Comparison of ENCODE assay signal across 23 mouse cellular contexts in the genomic region with DNA sequence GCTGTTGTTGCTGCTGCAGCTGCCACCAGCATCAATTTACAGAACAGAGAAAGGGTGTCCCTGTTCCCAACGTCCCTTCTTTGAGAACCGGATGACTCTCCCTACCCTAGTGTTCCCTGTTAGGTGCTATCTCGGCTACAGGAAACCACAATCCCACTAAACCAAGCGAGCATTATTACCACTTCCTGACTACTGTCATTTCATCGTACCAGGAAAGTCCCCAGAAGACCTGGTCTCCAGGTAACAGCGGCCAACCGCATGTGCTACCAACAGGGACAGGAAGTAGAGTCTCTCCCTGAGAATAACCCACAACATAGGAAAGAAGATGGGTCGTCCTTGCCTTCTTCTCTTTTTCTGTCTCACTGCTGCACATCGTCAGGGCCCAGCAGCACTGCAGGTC.
DNase-seq lines count a peak whose midpoint lies in the region; ATAC-seq and TF ChIP-seq lines count a peak whose summit lies in the region.
"Had no signal": no experiment of that assay in that cellular context is flagged by ENCODE, and none has a peak within 500 bp of the region (broad histone marks: within the 10 kb centered on the region; RNA-seq: fewer than 3 reads in every experiment).

No protein-coding gene starts in this region.

- WGBS in thymus, adult 2 months = 4% methylated on average over 9 of the region's 9 CpGs

- TF ChIP-seq POLR2A in thymus, adult 2 months (IDR thresholded peaks at IDR 0.05; ENCODE audit: control insufficient read depth, extremely low read depth, insufficient read depth, low read length, poor library complexity) = no peak

- no peaks in the 10 kb centered on the region for H3K27me3 ChIP-seq in thymus, adult 2 months (ENCODE audit: control insufficient read depth, insufficient read depth, low read length)
- H3K27me3 ChIP-seq: CH12.LX; embryonic facial prominence, embryonic 12.5 days; hindbrain, embryonic 12.5 days; limb, embryonic 12.5 days; lung, embryonic 15.5 days; midbrain, embryonic 13.5 days had no signal

- H3K27ac ChIP-seq in thymus, adult 2 months (ENCODE audit: control insufficient read depth, insufficient read depth, low read length) = no peak overlapping the region
- H3K27ac ChIP-seq: embryonic facial prominence, embryonic 12.5 days; hindbrain, embryonic 12.5 days; hindbrain, postnatal 0 days; limb, embryonic 12.5 days; lung, embryonic 15.5 days; midbrain, embryonic 13.5 days had no signal

- no peak for TF ChIP-seq CTCF in thymus, adult 2 months (IDR thresholded peaks at IDR 0.05; ENCODE audit: borderline replicate concordance, control insufficient read depth, extremely low read depth, insufficient read depth, low read length, poor library complexity)

- H3K4me3 ChIP-seq in thymus, adult 2 months (ENCODE audit: control insufficient read depth, insufficient read depth, low read length) = no peak overlapping the region
- H3K4me3 ChIP-seq: embryonic facial prominence, embryonic 12.5 days; hindbrain, embryonic 12.5 days; limb, embryonic 12.5 days; lung, embryonic 15.5 days; midbrain, embryonic 13.5 days had no signal

- intact Hi-C loops in left cerebral cortex, postnatal 14 days (cut with DNase I) = no loop called here

- peaks cover 10% of the 10 kb centered on the region for H3K4me1 ChIP-seq in thymus, adult 2 months (replicated peaks; ENCODE audit: control insufficient read depth, insufficient read depth, low read length)
- H3K4me1 ChIP-seq: embryonic facial prominence, embryonic 12.5 days; hindbrain, embryonic 12.5 days; limb, embryonic 12.5 days; lung, embryonic 15.5 days; midbrain, embryonic 13.5 days had no signal

- H3K36me3 ChIP-seq in thymus, adult 2 months (ENCODE audit: control insufficient read depth, insufficient read depth, low read length) = no peaks in the 10 kb centered on the region
- H3K36me3 ChIP-seq: embryonic facial prominence, embryonic 12.5 days; hindbrain, embryonic 12.5 days; limb, embryonic 12.5 days; lung, embryonic 15.5 days; midbrain, embryonic 13.5 days had no signal

- DNase-seq in thymus, adult 2 months = peak; percentile 5
- DNase-seq in thymus, postnatal 10 days (ENCODE audit: low spot score in 2 of 2) = no peak
- peak; percentile 46 for DNase-seq in naive thymus-derived CD4-positive, alpha-beta T cell, adult 2 months (ENCODE audit: low read depth)
- DNase-seq in thymus, postnatal 4 days = peak; percentile 7
- DNase-seq in gastrocnemius, postnatal 25 days = no peak
- no peak for DNase-seq in left cerebral cortex, postnatal 14 days (ENCODE audit: low spot score in 2 of 2)
- no peak for DNase-seq in frontal cortex, postnatal 25 days (ENCODE audit: low spot score in 2 of 2)
- DNase-seq: adrenal gland, postnatal 14 days; cerebellum, adult 11-12 months; cerebellum, postnatal 10 days; kidney, adult 9 months; kidney, postnatal 10 days; layer of hippocampus, adult 9-11 months had no signal

- ATAC-seq in common myeloid progenitor, adult 5-6 weeks (replicated peaks; ENCODE audit: low read depth, poor library complexity, severe bottlenecking) = peak; percentile 50; the same call in 1 of the 2 replicates
- ATAC-seq: forebrain, embryonic 14.5 days; hindbrain, postnatal 0 days; intestine, postnatal 0 days; midbrain, embryonic 13.5 days had no signal

Comparison
In these comparisons a context has a peak if more than half of its experiments do, and no peak if none do; other contexts are left out.
1. DNase-seq: peak in thymus, adult 2 months (single experiment), naive thymus-derived CD4-positive, alpha-beta T cell, adult 2 months (single experiment) and thymus, postnatal 4 days (single experiment); none in thymus, postnatal 10 days (0 of 2), gastrocnemius, postnatal 25 days (single experiment), left cerebral cortex, postnatal 14 days (0 of 2) and frontal cortex, postnatal 25 days (0 of 2).